Mouse (Mus musculus): ENCODE results near the gene Tmem266.
A peak's percentile ranks its signal among the peaks of the same experiment; 100 is the strongest.

The Tmem266 gene

DNA sequence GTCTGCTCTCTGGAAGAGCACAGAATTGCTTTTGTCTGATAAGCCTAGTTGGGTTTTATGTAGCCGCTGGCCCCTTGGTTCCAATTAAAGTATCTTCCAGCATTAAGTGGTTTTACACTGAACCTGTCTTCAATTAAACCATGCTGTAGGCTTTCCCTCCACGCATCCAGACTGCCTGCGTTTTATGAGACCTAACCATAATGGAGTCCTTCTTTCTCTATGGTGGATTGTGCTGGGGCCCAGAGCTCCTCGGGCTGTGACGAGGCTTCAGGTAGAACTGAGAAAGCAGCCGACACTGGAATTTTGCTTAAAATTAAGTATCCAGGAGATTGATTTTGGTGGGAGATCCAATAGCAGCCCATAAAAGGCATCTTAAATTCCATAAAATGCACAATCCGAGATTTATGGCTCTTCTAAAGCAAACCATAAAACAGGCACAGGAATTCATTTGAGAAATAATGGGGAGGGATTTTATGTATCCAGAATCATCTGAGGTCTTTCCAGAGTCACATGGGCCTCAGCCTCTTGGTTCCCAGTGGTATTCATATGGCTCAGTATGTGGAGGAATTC is 72.4 kb downstream of the Tmem266 start:
- DNase-seq (ENCODE audit: low read depth, low spot score): no peak

GRCm38 (mm10) chr9:55402276-55402675 is 75.6 kb downstream of the Tmem266 start:
- DNase-seq (ENCODE audit: low read depth, low spot score): no peak

DNA sequence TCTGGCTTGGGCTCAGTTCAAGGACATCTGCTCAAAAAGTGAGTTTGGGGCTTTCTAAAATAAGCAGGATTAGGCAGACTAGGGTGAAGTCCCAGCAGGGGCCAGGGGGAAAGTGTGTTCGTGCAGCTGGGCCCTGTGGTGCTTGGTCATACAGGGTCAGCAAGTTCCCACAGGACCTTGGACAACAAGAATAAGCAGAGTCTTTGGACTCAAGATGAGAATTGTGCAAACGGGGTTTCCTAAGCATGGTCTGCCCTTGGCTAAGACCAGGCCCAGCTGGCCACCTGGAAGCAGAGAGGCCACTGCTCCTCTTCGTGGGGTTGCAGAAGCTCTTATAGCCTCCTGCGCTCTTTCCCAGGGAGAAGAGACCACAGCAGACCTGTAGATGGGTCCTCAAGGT is 77.5 kb downstream of the Tmem266 start:
- no peak for DNase-seq (ENCODE audit: low read depth, low spot score)

DNA sequence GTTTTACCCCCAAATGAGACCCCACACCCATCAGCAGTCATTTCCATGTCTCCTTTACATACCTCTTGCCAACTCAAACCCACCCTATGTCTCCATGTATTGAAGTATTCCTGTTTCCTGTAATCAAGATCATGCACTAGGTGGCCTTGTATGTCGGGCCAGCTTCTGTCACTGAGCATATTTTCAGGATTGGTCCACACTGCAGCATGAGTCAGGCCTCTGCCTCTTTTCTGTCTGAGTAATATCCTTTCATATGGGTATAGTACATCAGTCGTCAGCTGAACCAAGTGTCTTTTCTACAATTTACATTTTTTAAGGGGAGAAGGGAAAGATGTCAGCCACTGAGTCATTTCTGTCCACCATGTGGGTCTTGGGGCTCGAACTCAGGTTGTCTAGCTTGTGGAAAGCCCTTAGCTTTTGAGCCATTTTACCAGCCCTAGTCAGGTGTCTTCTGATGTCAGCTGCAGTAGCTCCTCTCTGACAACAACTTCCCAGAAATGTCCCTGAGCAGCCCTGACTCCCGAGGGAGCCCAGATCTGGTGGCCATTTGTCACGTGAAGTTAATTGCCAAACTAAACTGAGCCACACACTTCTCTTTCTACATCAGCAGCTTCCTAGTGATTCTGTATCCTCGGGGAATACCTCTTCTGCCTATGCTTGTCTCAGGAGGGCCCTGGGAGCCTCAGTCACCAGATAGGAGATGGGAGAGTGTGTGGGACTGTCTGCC is 78.4 kb downstream of the Tmem266 start:
- DNase-seq (ENCODE audit: low read depth, low spot score): no peak

DNA sequence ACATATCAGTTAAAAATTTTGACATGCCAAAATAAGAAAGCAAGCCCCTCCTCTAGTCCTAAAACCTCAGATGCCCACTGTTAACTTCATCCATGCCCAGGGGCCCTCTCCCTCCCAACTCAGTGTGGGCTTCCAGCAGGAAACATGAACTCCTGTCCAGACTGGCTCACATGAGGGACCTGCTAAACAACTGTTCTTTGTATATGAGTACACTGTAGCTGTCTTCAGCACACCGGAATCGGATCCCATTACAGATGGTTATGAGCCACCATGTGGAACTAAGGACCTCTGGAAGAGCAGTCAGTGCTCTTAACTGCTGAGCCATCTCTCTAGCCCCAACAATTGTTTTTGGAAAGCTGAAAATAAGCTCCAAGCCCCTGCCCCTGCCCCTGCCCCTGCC is 80.1 kb downstream of the Tmem266 start:
- DNase-seq (ENCODE audit: low read depth, low spot score): no peak

- no peak for DNase-seq (ENCODE audit: low read depth, low spot score)
Measured at GRCm38 (mm10) chr9:55408851-55409250, 82.1 kb downstream of the Tmem266 start.

DNA sequence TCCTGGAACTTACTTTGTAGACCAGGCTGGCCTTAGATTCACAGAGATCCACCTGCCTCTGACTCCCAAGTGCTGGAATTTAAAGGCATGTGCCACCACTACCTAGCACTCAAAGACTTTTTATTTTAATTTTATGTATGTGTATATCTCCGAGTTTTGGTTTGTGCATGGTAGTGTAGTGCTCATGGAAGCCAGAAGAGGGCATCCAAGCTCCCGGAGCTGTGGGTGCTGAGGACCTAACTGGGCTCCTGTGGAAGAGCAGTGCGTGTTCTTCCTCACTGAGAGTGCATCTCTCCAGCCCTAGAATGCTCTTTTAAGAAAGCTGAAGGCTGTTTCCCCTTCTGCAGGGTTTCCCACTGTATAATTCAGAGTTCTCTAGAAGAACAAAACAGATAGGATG is 83.1 kb downstream of the Tmem266 start:
- DNase-seq (ENCODE audit: low read depth, low spot score): peak; percentile 38

DNA sequence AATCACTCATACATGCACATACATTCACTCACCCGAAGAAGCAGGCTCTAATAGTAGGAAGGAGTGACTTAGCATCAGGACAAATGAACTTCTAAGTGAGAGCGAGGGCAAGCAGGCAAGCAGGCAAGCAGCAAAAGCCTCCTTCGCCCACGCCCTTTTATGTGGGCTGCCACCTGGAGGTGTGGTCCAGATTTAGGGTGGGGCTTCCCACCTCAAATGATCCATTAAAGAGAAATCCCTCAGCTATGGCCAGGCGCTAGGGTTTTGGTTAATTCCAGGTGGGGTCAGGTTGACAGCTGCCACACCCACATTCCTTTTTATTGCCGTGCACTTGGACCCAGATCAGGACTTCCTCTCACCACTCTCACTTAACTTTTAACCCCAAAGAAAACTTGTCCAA is 83.7 kb downstream of the Tmem266 start:
- DNase-seq (ENCODE audit: low read depth, low spot score): peak; percentile 56

DNA sequence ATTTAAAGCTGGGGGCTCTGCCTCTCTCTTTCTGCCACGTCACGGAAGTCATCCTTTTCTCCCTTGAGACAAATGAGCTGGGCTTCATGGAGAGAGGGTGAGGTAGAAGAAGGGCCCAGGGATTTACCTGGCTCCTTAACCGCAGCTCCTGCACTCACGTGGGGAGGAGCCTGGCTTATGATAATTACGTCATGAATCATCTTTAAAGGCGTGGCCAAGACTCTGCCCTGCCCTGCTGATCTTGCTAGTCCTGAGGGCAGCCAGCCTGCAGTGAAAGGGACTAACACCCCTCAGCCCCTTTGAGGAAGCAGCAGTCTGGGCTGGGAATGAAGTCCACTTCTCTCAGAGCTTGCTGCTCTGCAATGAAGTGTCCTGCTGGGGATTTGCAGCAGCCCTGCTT is 84.4 kb downstream of the Tmem266 start:
- DNase-seq (ENCODE audit: low read depth, low spot score): peak; percentile 28

DNA sequence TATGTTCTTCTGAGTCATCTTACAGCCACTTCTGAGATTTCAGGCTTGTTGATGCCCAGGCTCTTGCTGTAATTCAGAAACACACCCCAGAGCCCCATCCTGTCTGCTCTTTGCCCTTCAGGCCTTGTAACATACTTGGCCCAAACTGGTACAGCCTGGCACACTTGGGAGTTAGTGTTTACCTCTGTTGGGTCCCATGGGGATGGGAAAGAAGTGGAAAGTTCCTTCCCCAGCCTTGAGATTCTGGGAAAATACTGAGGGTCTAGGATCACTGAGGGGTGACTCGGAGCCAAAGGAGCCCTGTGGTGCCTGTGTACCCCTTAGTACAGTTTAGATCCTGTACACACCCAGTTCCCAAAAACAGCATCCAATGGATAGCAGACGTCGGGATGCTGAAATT is 95.1 kb downstream of the Tmem266 start:
- DNase-seq (ENCODE audit: low read depth, low spot score): no peak

DNA sequence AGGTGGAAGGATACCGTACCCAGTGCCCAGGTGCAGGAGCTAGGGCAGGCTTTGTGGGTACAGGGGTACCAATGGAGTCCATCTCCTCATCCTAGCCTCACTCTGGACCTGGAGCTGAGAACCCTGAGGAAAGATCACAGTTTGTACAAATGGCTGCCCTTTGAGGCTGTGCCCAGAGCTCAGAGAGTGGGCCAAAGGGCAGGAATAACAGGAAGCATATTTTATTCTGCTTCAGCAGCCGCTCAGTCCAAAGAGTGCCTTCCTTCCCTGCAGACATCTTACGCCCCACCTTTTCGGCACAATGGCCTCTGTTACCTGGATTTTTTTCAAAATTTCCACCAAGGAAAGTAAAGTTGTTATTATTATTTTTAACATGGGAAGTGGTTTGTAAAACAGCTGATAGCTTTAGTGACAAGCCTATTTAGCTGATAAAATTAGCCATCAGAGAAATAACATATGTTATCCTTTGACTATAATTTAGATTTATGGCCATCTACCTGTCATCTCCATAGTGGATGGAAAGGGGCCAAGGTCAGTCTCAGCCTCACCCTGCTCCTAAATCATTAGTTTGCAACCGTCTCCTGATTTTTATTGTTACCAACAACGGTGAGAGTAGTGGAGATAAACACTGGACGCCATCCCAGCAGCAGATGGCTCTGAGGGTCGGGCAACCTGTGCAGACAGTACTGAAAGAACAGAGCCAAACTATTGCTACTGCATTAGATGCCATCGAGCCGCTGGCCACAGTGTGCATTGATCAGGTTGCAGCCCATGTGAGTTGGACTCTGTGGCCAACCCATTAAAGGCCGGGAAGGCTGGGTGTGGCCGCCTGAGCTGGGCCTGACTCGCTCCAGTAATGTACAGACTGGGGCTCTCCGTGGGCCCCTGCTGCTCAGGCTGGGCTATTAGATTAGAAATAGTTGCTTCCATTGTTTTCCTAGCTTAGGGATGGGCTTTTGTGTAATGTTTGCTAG is 97.0 kb downstream of the Tmem266 start:
- DNase-seq (ENCODE audit: low read depth, low spot score): peak; percentile 21

DNA sequence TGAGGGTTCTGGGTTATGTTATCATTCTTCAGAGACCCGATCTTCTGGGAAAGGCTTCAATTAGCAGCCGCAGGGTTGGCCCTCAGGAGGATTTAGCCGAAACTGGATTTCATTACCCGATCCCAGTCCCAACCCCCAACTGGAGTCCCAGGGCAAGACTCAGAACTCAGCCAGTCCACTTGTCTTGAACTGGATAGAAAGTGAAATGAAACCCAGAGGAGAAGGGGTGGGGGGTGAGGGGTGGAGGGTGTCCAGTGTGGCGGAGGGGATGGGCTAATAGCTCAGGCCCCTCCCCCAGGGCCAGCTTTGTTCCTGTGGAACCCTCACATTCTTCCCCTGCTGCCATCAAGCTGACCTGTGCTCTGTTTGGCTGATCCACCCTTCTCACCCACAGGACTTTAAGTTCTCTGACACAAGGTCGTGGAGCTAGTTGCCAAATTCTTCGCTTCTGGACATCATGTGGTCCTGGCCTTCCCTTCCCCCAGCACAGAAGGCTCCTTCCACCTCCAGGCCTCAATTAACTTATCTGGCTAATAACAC is 98.6 kb downstream of the Tmem266 start:
- no peak for DNase-seq (ENCODE audit: low read depth, low spot score)

DNA sequence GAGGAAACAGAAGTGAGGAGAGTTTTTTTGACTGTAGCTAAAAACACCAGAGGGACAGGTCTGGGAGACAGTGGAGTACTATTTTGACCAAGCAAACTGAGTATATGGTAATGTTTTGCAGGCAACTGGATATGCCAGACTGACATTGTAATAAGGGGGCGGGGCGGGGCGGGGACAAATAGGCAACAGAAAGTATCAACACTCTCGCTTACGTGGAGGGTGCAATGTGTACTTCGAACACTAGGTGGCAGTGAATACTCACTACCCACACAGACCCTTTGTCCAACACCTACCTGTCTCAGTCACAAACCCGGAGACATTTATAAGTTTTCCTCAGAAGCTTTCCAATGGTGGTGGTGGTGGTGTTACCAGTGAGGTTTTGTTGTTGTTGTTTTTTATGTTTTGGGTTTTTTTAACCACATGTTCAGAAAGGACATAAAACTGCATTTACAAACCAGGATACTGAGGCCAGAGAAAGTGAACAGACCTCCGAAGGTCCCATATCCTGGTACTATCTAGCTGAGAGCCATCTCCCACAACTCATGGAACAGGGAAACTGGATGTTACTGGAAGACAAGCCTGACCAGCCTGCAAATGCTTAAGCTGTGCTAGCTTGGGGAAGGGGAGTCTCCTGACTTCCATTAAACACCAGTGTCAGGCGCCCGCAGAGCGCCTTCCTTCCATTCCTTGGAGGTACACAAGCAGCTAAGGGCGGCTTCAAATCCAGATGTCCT is 102.7 kb downstream of the Tmem266 start:
- peak; percentile 93 for DNase-seq (ENCODE audit: low read depth, low spot score)

DNA sequence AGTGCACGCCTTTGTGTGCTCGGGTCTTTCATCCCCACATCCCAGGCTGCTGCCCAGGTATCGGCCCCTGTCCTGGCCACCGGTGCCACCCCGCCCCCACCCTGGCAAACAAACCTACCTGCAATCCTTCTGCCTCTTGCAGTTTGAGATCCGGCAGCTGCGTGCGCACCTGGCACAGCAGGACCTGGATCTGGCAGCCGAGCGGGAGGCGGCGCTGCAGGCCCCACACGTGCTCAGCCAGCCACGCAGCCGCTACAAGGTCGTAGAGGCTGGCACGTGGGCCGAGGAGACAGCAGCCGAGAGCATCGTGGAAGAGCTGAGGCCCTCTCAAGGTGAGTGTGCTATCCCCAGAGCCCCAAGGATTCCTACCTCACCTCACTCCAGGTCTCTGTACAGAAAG is 103.4 kb downstream of the Tmem266 start:
- peak; percentile 82 for DNase-seq (ENCODE audit: low read depth, low spot score)

GRCm38 (mm10) chr9:55432306-55433289 is 105.9 kb downstream of the Tmem266 start:
- DNase-seq (ENCODE audit: low read depth, low spot score): no peak

- DNase-seq (ENCODE audit: low read depth, low spot score): no peak
Measured at GRCm38 (mm10) chr9:55433875-55434274, 107.2 kb downstream of the Tmem266 start.

GRCm38 (mm10) chr9:55438433-55438832 is 111.7 kb downstream of the Tmem266 start:
- DNase-seq (ENCODE audit: low read depth, low spot score): no peak

- no peak for DNase-seq (ENCODE audit: low read depth, low spot score)
Measured at GRCm38 (mm10) chr9:55439206-55439780, 112.6 kb downstream of the Tmem266 start.

- no peak for DNase-seq (ENCODE audit: low read depth, low spot score)
Measured at GRCm38 (mm10) chr9:55447509-55447908, 120.8 kb downstream of the Tmem266 start.

- no peak for DNase-seq (ENCODE audit: low read depth, low spot score)
Measured at GRCm38 (mm10) chr9:55449108-55449507, 122.4 kb downstream of the Tmem266 start.
